Mouse (Mus musculus) brain, embryonic 14.5 days (tissue): Measurements from ENCODE around the gene Mcm3.

Experiments
- CTCF ChIP-seq: fragments of 200-500 bp; IDR thresholded peaks from 2 replicates; pipeline ENCODE4 v1.5.1; 2012; ENCODE audit warnings: inconsistent platforms, mild to moderate bottlenecking, moderate library complexity, borderline replicate concordance; ENCODE audit not compliant: insufficient read depth, insufficient read length; ENCODE audit errors: extremely low read depth
- POLR2A ChIP-seq: fragments of 200-500 bp; IDR thresholded peaks from 2 replicates; pipeline ENCODE4 v1.6.1; 2012; ENCODE audit warnings: mild to moderate bottlenecking, inconsistent platforms, borderline replicate concordance; ENCODE audit not compliant: poor library complexity, insufficient read depth, insufficient read length, severe bottlenecking; ENCODE audit errors: extremely low read depth

GRCm38 (mm10) chr1:20832473-20833140 lies 12.5 kb upstream of the Mcm3 start:
- TF ChIP-seq CTCF = no peak
- no peak for TF ChIP-seq POLR2A
